Mouse (Mus musculus): ENCODE data around the gene Stat3.

Gene Stat3

GRCm38 (mm10) chr11:100855178-100855577 is 84.2 kb downstream of the Stat3 start:
- DNase-seq (ENCODE audit: low spot score in 2 of 2): no peak

GRCm38 (mm10) chr11:100854268-100854667 is 85.1 kb downstream of the Stat3 start:
- no peak for DNase-seq (ENCODE audit: low spot score in 2 of 2)

- DNase-seq (ENCODE audit: low spot score in 2 of 2): no peak
Measured at GRCm38 (mm10) chr11:100853018-100853417, 86.3 kb downstream of the Stat3 start.

GRCm38 (mm10) chr11:100852088-100852487 is 87.3 kb downstream of the Stat3 start:
- DNase-seq (ENCODE audit: low spot score in 2 of 2): no peak

- DNase-seq (ENCODE audit: low spot score in 2 of 2): no peak
Measured at GRCm38 (mm10) chr11:100850778-100851528, 88.4 kb downstream of the Stat3 start.

- peak in 1 of 2 experiments; percentile 37 for DNase-seq (ENCODE audit: low spot score in 2 of 2)
Measured at GRCm38 (mm10) chr11:100850038-100850777, 89.1 kb downstream of the Stat3 start, which contains the start of gene Stat5b. Stat5b (minus strand) TSS chr11:100850724.

- DNase-seq (ENCODE audit: low spot score in 2 of 2): no peak
Measured at GRCm38 (mm10) chr11:100849456-100850037, 89.8 kb downstream of the Stat3 start.

GRCm38 (mm10) chr11:100848789-100849379 is 90.5 kb downstream of the Stat3 start:
- no peak for DNase-seq (ENCODE audit: low spot score in 2 of 2)

GRCm38 (mm10) chr11:100848080-100848479 is 91.3 kb downstream of the Stat3 start:
- no peak for DNase-seq (ENCODE audit: low spot score in 2 of 2)

- DNase-seq (ENCODE audit: low spot score in 2 of 2): no peak
Measured at GRCm38 (mm10) chr11:100847572-100847971, 91.8 kb downstream of the Stat3 start.

- no peak for DNase-seq (ENCODE audit: low spot score in 2 of 2)
Measured at GRCm38 (mm10) chr11:100845793-100846192, 93.5 kb downstream of the Stat3 start.

GRCm38 (mm10) chr11:100844121-100844520 is 95.2 kb downstream of the Stat3 start:
- no peak for DNase-seq (ENCODE audit: low spot score in 2 of 2)

- DNase-seq (ENCODE audit: low spot score in 2 of 2): no peak
Measured at GRCm38 (mm10) chr11:100843070-100843669, 96.2 kb downstream of the Stat3 start.

- no peak for DNase-seq (ENCODE audit: low spot score in 2 of 2)
Measured at GRCm38 (mm10) chr11:100842025-100842424, 97.3 kb downstream of the Stat3 start.

GRCm38 (mm10) chr11:100840866-100841265 is 98.5 kb downstream of the Stat3 start:
- no peak for DNase-seq (ENCODE audit: low spot score in 2 of 2)

GRCm38 (mm10) chr11:100839523-100839922 is 99.8 kb downstream of the Stat3 start:
- no peak for DNase-seq (ENCODE audit: low spot score in 2 of 2)

GRCm38 (mm10) chr11:100838894-100839293 is 100.4 kb downstream of the Stat3 start:
- DNase-seq (ENCODE audit: low spot score in 2 of 2): no peak

- no peak for DNase-seq (ENCODE audit: low spot score in 2 of 2)
Measured at GRCm38 (mm10) chr11:100836923-100837702, 102.2 kb downstream of the Stat3 start.

Data from frontal cortex, postnatal 14 days (tissue).